Mouse (Mus musculus): ENCODE data around the gene Dgkd. TPM values are rescaled to one million over a fixed set of nuclear protein-coding genes. Genes with fewer than 3 reads are reported as not detected.

Dgkd gene
- total and polyA plus RNA-seq, 3 experiments: 29.5 to 135 (median 39.5) TPM

DNA sequence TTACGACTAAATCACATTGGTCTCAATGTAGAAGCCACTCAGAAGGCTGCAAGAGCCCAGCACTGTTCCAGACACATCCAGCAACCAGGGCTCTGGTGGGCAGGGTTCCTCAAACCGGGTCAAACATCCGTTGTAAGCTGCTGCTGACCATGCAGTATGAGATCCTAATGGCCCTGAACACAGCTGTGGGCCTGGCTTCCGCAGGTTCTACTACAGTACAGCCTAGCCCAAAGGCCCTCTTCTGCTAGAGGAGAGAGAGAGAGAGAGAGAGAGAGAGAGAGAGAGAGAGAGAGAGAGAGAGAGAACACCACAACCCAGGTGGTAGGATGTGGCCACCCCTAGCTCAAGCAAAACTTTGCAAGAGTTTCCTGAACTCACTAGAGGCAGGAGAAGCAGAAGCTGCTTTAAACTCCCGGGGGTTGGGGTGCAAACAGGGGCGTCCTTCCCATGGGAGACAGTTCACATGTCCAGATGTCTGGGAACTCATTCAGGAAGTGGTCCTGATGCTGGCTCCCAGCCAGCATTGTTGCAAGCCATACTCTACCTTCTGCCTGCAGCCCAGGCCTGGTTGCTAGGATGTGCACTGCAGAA, 23.4 kb upstream of the Dgkd start:
- TF ChIP-seq SIN3A (IDR thresholded peaks at IDR 0.05; ENCODE audit: low read length) (no peak), ZMIZ1 (IDR thresholded peaks at IDR 0.05; ENCODE audit: low read depth, low read length) (no peak), TBP (IDR thresholded peaks at IDR 0.05; ENCODE audit: low read depth, low read length) (no peak), BHLHE40 (IDR thresholded peaks at IDR 0.05; ENCODE audit: borderline replicate concordance, low read depth, low read length) (no peak), NELFE (IDR thresholded peaks at IDR 0.05; ENCODE audit: low read depth, low read length) (no peak), UBTF (IDR thresholded peaks at IDR 0.05; ENCODE audit: borderline replicate concordance, insufficient read depth, low read depth, low read length) (no peak), TCF12 (IDR thresholded peaks at IDR 0.05; ENCODE audit: low read depth, low read length) (no peak), ZC3H11A (IDR thresholded peaks at IDR 0.05; ENCODE audit: low read depth, low read length) (no peak), KAT2A (conservative IDR thresholded peaks at IDR 0.05; ENCODE audit: low read depth, low read length) (no peak), ZKSCAN1 (IDR thresholded peaks at IDR 0.05; ENCODE audit: low read depth, low read length) (no peak), CTCF (IDR thresholded peaks at IDR 0.05 in 2 of 3, conservative IDR thresholded peaks at IDR 0.05 in 1 of 3; ENCODE audit: control insufficient read depth in 1 of 3, insufficient read depth in 1 of 3, low read depth in 2 of 3, low read length in 3 of 3, poor library complexity in 1 of 3, severe bottlenecking in 1 of 3) (no peak), HCFC1 (IDR thresholded peaks at IDR 0.05; ENCODE audit: low read depth, low read length) (no peak), MYB (IDR thresholded peaks at IDR 0.05; ENCODE audit: low read depth, low read length) (no peak), MXI1 (IDR thresholded peaks at IDR 0.05; ENCODE audit: low read depth, low read length) (no peak), MYC (IDR thresholded peaks at IDR 0.05; ENCODE audit: low read depth, low read length) (no peak), CHD1 (IDR thresholded peaks at IDR 0.05; ENCODE audit: low read depth, low read length) (no peak), POLR2AphosphoS5 (IDR thresholded peaks at IDR 0.05; ENCODE audit: borderline replicate concordance, low read depth, low read length) (no peak), NRF1 (IDR thresholded peaks at IDR 0.05; ENCODE audit: insufficient read depth, low read depth, low read length, poor library complexity, severe bottlenecking) (no peak)
- Histone ChIP-seq H3K4me3 (ENCODE audit: control insufficient read depth in 1 of 2, insufficient read depth in 1 of 2, low read depth in 2 of 2, low read length in 2 of 2) (no peak overlapping the region), H3K27me3 (ENCODE audit: control insufficient read depth in 1 of 2, insufficient read depth in 2 of 2, low read length in 2 of 2) (no peaks in the 10 kb centered on the region), H3K9ac (ENCODE audit: control insufficient read depth, low read depth, low read length, poor library complexity, severe bottlenecking) (no peak overlapping the region), H3K27ac (ENCODE audit: control insufficient read depth, low read depth, low read length) (no peak overlapping the region), H3K36me3 (ENCODE audit: control insufficient read depth in 1 of 2, insufficient read depth in 2 of 2, low read length in 2 of 2) (peaks cover 0 to 9% of the 10 kb centered on the region in 2 experiments; a peak in 2 of 4 replicates), H3K9me3 (replicated peaks; ENCODE audit: insufficient read depth, low read length) (no peaks in the 10 kb centered on the region), H3K79me2 (ENCODE audit: control insufficient read depth, insufficient read depth, low read length, poor library complexity) (no peaks in the 10 kb centered on the region; the same call in 1 of the 2 replicates), H3K4me1 (ENCODE audit: control insufficient read depth in 1 of 2, insufficient read depth in 2 of 2, low read length in 2 of 2) (peaks cover 0 to 4% of the 10 kb centered on the region in 2 experiments; a peak in 1 of 4 replicates)
- DNase-seq (ENCODE audit: low read depth, low spot score): no peak

DNA sequence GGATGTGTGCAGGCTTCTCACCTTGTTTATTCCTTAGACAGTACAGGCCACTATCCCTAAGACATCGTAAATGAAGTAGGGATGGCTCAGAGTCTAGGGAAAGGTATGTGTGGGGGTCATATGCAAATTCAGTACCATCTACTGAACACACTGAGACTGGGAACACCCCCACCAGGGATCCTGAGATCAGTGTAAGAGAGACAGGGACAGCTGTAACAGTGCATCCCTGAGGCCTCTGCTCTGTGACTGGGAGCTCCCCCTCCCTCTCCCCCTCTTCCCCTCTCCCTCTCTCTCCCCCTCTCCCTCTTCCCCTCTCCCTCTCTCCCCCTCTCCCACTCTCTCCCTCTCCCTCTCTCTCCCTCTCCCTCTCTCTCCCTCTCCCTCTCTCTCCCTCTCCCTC, 16.6 kb upstream of the Dgkd start:
- TF ChIP-seq POLR2AphosphoS2 (IDR thresholded peaks at IDR 0.05; ENCODE audit: low read length) (no peak), POLR2AphosphoS5 (IDR thresholded peaks at IDR 0.05; ENCODE audit: borderline replicate concordance, low read depth, low read length) (no peak), MAZ (IDR thresholded peaks at IDR 0.05; ENCODE audit: low read depth, low read length) (no peak), RAD21 (IDR thresholded peaks at IDR 0.05; ENCODE audit: low read depth, low read length) (no peak), SMC3 (IDR thresholded peaks at IDR 0.05; ENCODE audit: low read depth, low read length) (no peak), GATA1 (IDR thresholded peaks at IDR 0.05; ENCODE audit: low read depth, low read length) (no peak), HCFC1 (IDR thresholded peaks at IDR 0.05; ENCODE audit: low read depth, low read length) (no peak)
- Histone ChIP-seq H3K27me3 (ENCODE audit: control insufficient read depth in 1 of 2, insufficient read depth in 2 of 2, low read length in 2 of 2) (peaks cover 0 to 3% of the 10 kb centered on the region in 2 experiments; a peak in 2 of 4 replicates), H3K4me3 (ENCODE audit: control insufficient read depth in 1 of 2, insufficient read depth in 1 of 2, low read depth in 2 of 2, low read length in 2 of 2) (no peak overlapping the region), H3K9ac (ENCODE audit: control insufficient read depth, low read depth, low read length, poor library complexity, severe bottlenecking) (no peak overlapping the region), H3K4me1 (ENCODE audit: control insufficient read depth in 1 of 2, insufficient read depth in 2 of 2, low read length in 2 of 2) (no peaks in the 10 kb centered on the region), H3K27ac (ENCODE audit: control insufficient read depth, low read depth, low read length) (no peak overlapping the region), H3K79me2 (ENCODE audit: control insufficient read depth, insufficient read depth, low read length, poor library complexity) (no peaks in the 10 kb centered on the region), H3K9me3 (replicated peaks; ENCODE audit: insufficient read depth, low read length) (no peaks in the 10 kb centered on the region), H3K36me3 (ENCODE audit: control insufficient read depth in 1 of 2, insufficient read depth in 2 of 2, low read length in 2 of 2) (no peaks in the 10 kb centered on the region)
- DNase-seq (ENCODE audit: low read depth, low spot score): no peak

Measured in MEL (cell line).